Mouse (Mus musculus) mouse embryonic stem cell (cell line): ENCODE data around the gene Fer1l4.

Source experiments
- in situ Hi-C, 2 experiments: fragments of 300-500 bp; cut with MboI; formaldehyde crosslinking; loops; 1 replicate in 1 of 2; 3 replicates in 1 of 2; pipeline ENCODE4 v1.14.3; 2019 to 2020; ENCODE audit warnings: low sequenced_read_pairs in 2 of 2, low pct_unique_long_range_greater_than_20kb in 1 of 2, mixed read lengths in 1 of 2; ENCODE audit not compliant: unreplicated experiment in 1 of 2

The Fer1l4 gene

GRCm38 (mm10) chr2:156052816-156053215 is at the start of gene Fer1l4:
Gene Fer1l4 (minus strand): TSS chr2:156052947.
- in situ Hi-C loops = no loop called here

- in situ Hi-C loops = no loop called here
These were observed 39.2 kb upstream of the Fer1l4 start for GRCm38 (mm10) chr2:156091926-156092325.

- in situ Hi-C loops = no loop called here
These were observed 37.1 kb upstream of the Fer1l4 start for GRCm38 (mm10) chr2:156089799-156090198.

GRCm38 (mm10) chr2:156087391-156088110 is 34.8 kb upstream of the Fer1l4 start:
- in situ Hi-C loops = no loop called here

- in situ Hi-C loops = no loop called here
These were observed 31.8 kb upstream of the Fer1l4 start for GRCm38 (mm10) chr2:156084541-156084940.

- in situ Hi-C loops = no loop called here
These were observed 27.6 kb upstream of the Fer1l4 start for GRCm38 (mm10) chr2:156080391-156080790.

GRCm38 (mm10) chr2:156079674-156080073 is 26.9 kb upstream of the Fer1l4 start:
- in situ Hi-C loops = no loop called here

- in situ Hi-C loops = no loop called here
These were observed 26.4 kb upstream of the Fer1l4 start for GRCm38 (mm10) chr2:156079183-156079560.

GRCm38 (mm10) chr2:156078421-156079182 is 25.9 kb upstream of the Fer1l4 start:
- in situ Hi-C loops = no loop called here

GRCm38 (mm10) chr2:156077461-156077860 is 24.7 kb upstream of the Fer1l4 start:
- in situ Hi-C loops = no loop called here

- in situ Hi-C loops = no loop called here
These were observed 21.0 kb upstream of the Fer1l4 start for GRCm38 (mm10) chr2:156073725-156074124.

- in situ Hi-C loops = no loop called here
These were observed 18.5 kb upstream of the Fer1l4 start for GRCm38 (mm10) chr2:156071236-156071635.

GRCm38 (mm10) chr2:156067916-156068315 is 15.2 kb upstream of the Fer1l4 start:
- in situ Hi-C loops = no loop called here

- in situ Hi-C loops = no loop called here
These were observed 13.4 kb upstream of the Fer1l4 start for GRCm38 (mm10) chr2:156066126-156066525.

- in situ Hi-C loops = no loop called here
These were observed 12.6 kb upstream of the Fer1l4 start, which contains the start of gene Spag4 for GRCm38 (mm10) chr2:156065099-156066041. Gene Spag4 (plus strand): TSS chr2:156065175.

- in situ Hi-C loops = no loop called here
These were observed 4.8 kb downstream of the Fer1l4 start for GRCm38 (mm10) chr2:156047929-156048328.

GRCm38 (mm10) chr2:156042903-156043302 is 9.8 kb downstream of the Fer1l4 start:
- in situ Hi-C loops = no loop called here

GRCm38 (mm10) chr2:156039390-156039789 is 13.4 kb downstream of the Fer1l4 start:
- in situ Hi-C loops = no loop called here

- in situ Hi-C loops = no loop called here
These were observed 27.3 kb downstream of the Fer1l4 start for GRCm38 (mm10) chr2:156025482-156025881.
